26 mouse cellular contexts compared by ENCODE assay signal in the genomic region with DNA sequence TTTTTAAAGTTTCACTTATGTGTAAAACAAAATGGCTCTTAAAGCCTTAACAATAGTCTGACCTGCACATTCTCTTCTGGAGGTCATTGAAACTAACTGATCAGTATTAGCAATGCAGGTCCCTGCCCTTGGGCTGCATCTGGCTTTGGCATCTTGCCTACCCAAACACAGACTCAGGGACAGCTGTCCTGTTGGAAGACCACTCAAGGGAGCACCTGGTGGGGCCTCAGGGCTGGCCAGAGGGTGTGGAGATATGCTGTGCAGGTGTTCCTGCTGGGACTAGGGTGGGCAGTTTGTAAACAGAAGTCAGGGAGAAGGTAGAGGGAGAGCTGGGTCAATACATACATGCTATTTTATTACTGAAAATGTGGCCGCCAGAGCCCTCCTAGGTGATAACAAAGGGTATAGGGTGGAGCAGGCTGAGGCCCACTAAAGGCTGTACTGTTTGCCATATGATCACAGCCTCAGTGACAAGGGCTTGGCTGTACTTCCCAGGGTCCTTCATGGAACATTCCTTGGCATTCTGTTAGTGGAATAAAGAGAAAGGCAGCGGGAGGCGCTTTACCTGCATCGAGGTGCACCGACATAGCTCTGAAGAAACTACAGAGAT. TPM values are rescaled to one million over a fixed set of nuclear protein-coding genes. Genes with fewer than 3 reads are reported as not detected.
DNase-seq lines count a peak whose midpoint lies in the region; ATAC-seq lines count a peak whose summit lies in the region.
"Had no signal": no experiment of that assay in that cellular context is flagged by ENCODE, and none has a peak within 500 bp of the region (broad histone marks: within the 10 kb centered on the region; RNA-seq: fewer than 3 reads in every experiment).

No protein-coding gene starts in this region.

- WGBS in heart, embryonic 10.5 days: 94% methylated on average over 5 of the region's 5 CpGs
- WGBS in liver, embryonic 16.5 days (ENCODE audit: insufficient replicate concordance): 81% methylated on average over 5 of the region's 5 CpGs
- 96% methylated on average over 5 of the region's 5 CpGs for WGBS in midbrain, embryonic 10.5 days
- 86% methylated on average over 5 of the region's 5 CpGs for WGBS in midbrain, embryonic 11.5 days
- WGBS in stomach, embryonic 16.5 days: 57% methylated on average over 5 of the region's 5 CpGs

- H3K27ac ChIP-seq in heart, embryonic 10.5 days: peak overlapping the region; percentile 39; the same call in 1 of the 2 replicates
- H3K27ac ChIP-seq in liver, embryonic 16.5 days (ENCODE audit: low read length): no peak overlapping the region
- H3K27ac ChIP-seq in midbrain, embryonic 10.5 days (replicated peaks): 0 out of 2 replicates have a peak overlapping the region, but pooled peaks have one; percentile 33
- no peak overlapping the region for H3K27ac ChIP-seq in midbrain, embryonic 11.5 days (ENCODE audit: low read depth, low read length)
- H3K27ac ChIP-seq in stomach, embryonic 16.5 days (ENCODE audit: low read length): no peak overlapping the region
- H3K27ac ChIP-seq: embryonic facial prominence, embryonic 13.5 days; forebrain, embryonic 12.5 days; heart, embryonic 13.5 days; layer of hippocampus, adult 2 months; neural tube, embryonic 12.5 days had no signal

- peaks cover 2% of the 10 kb centered on the region; the same call in 1 of the 2 replicates for H3K36me3 ChIP-seq in heart, embryonic 10.5 days
- H3K36me3 ChIP-seq in liver, embryonic 16.5 days (ENCODE audit: control insufficient read depth, insufficient read depth): no peaks in the 10 kb centered on the region
- H3K36me3 ChIP-seq in midbrain, embryonic 10.5 days: peaks cover 13% of the 10 kb centered on the region
- no peaks in the 10 kb centered on the region for H3K36me3 ChIP-seq in midbrain, embryonic 11.5 days (ENCODE audit: control insufficient read depth, insufficient read depth, low read length)
- H3K36me3 ChIP-seq in stomach, embryonic 16.5 days (ENCODE audit: control insufficient read depth, insufficient read depth, low read length): no peaks in the 10 kb centered on the region
- H3K36me3 ChIP-seq: embryonic facial prominence, embryonic 13.5 days; forebrain, embryonic 12.5 days; heart, embryonic 13.5 days; midbrain, embryonic 15.5 days; neural tube, embryonic 12.5 days had no signal

- no peaks in the 10 kb centered on the region for H3K27me3 ChIP-seq in heart, embryonic 10.5 days (ENCODE audit: insufficient read depth, poor library complexity, severe bottlenecking)
- H3K27me3 ChIP-seq in liver, embryonic 16.5 days (ENCODE audit: control insufficient read depth, insufficient read depth, low read depth, low read length): no peaks in the 10 kb centered on the region
- H3K27me3 ChIP-seq in midbrain, embryonic 10.5 days (ENCODE audit: low read depth, poor library complexity, severe bottlenecking): no peaks in the 10 kb centered on the region
- no peaks in the 10 kb centered on the region for H3K27me3 ChIP-seq in midbrain, embryonic 11.5 days (ENCODE audit: control insufficient read depth, insufficient read depth, low read length)
- H3K27me3 ChIP-seq in stomach, embryonic 16.5 days (ENCODE audit: control insufficient read depth, insufficient read depth, low read length): no peaks in the 10 kb centered on the region
- H3K27me3 ChIP-seq: embryonic facial prominence, embryonic 13.5 days; forebrain, embryonic 12.5 days; heart, embryonic 13.5 days; megakaryocyte, embryonic 14.5 days; midbrain, embryonic 15.5 days; neural tube, embryonic 12.5 days had no signal

- no peak overlapping the region for H3K4me2 ChIP-seq in liver, embryonic 16.5 days (ENCODE audit: low read depth, low read length)
- H3K4me2 ChIP-seq in midbrain, embryonic 11.5 days: no peak overlapping the region
- no peak overlapping the region for H3K4me2 ChIP-seq in stomach, embryonic 16.5 days (ENCODE audit: low read depth, low read length)
- H3K4me2 ChIP-seq: embryonic facial prominence, embryonic 13.5 days; forebrain, embryonic 12.5 days; heart, embryonic 13.5 days; midbrain, embryonic 15.5 days; neural tube, embryonic 12.5 days had no signal

- no peak overlapping the region for H3K4me3 ChIP-seq in heart, embryonic 10.5 days
- no peak overlapping the region for H3K4me3 ChIP-seq in liver, embryonic 16.5 days (ENCODE audit: low read depth, low read length)
- H3K4me3 ChIP-seq in midbrain, embryonic 10.5 days: no peak overlapping the region
- no peak overlapping the region for H3K4me3 ChIP-seq in midbrain, embryonic 11.5 days (ENCODE audit: low read depth, low read length)
- no peak overlapping the region for H3K4me3 ChIP-seq in stomach, embryonic 16.5 days (replicated peaks; ENCODE audit: low read length)
- H3K4me3 ChIP-seq: embryonic facial prominence, embryonic 13.5 days; erythroblast, embryonic 14.5 days; forebrain, embryonic 12.5 days; heart, embryonic 13.5 days; layer of hippocampus, adult 2 months; megakaryocyte, embryonic 14.5 days; midbrain, embryonic 15.5 days; neural tube, embryonic 12.5 days had no signal

- no peak for DNase-seq in heart, embryonic 10.5 days (ENCODE audit: low spot score)
- no peak for DNase-seq in heart, adult 18-20 months
- no peak for DNase-seq in liver
- no peak for DNase-seq in midbrain, embryonic 10.5 days (ENCODE audit: low spot score)
- DNase-seq in midbrain, embryonic 11.5 days (ENCODE audit: low spot score, missing footprints): no peak
- no peak for DNase-seq in layer of hippocampus, adult 9-11 months
- DNase-seq: embryo, embryonic 11 days; right cerebral cortex, postnatal 14 days; thymus, postnatal 25 days had no signal

- H3K9me3 ChIP-seq in heart, embryonic 10.5 days: no peaks in the 10 kb centered on the region
- H3K9me3 ChIP-seq in liver, embryonic 16.5 days (replicated peaks; ENCODE audit: control insufficient read depth, low read length): no peaks in the 10 kb centered on the region
- no peaks in the 10 kb centered on the region for H3K9me3 ChIP-seq in midbrain, embryonic 10.5 days (replicated peaks)
- no peaks in the 10 kb centered on the region for H3K9me3 ChIP-seq in midbrain, embryonic 11.5 days (ENCODE audit: control insufficient read depth, low read length)
- H3K9me3 ChIP-seq in stomach, embryonic 16.5 days (replicated peaks; ENCODE audit: control insufficient read depth, low read length): no peaks in the 10 kb centered on the region
- H3K9me3 ChIP-seq: embryonic facial prominence, embryonic 13.5 days; forebrain, embryonic 12.5 days; heart, embryonic 13.5 days; midbrain, embryonic 15.5 days; neural tube, embryonic 12.5 days had no signal

- H3K9ac ChIP-seq in liver, embryonic 16.5 days (ENCODE audit: low read depth, low read length): no peak overlapping the region
- H3K9ac ChIP-seq in midbrain, embryonic 11.5 days (ENCODE audit: low read length): no peak overlapping the region
- H3K9ac ChIP-seq in stomach, embryonic 16.5 days (ENCODE audit: low read length): no peak overlapping the region
- H3K9ac ChIP-seq: embryonic facial prominence, embryonic 13.5 days; forebrain, embryonic 12.5 days; heart, embryonic 13.5 days; midbrain, embryonic 15.5 days; neural tube, embryonic 12.5 days had no signal

- ATAC-seq in liver, embryonic 16.5 days (ENCODE audit: low read depth): peak; percentile 47; the same call in 1 of the 2 replicates
- no peak for ATAC-seq in midbrain, embryonic 11.5 days (ENCODE audit: low FRiP score)
- ATAC-seq in stomach, embryonic 16.5 days (ENCODE audit: insufficient read depth, low FRiP score): peak; percentile 73
- ATAC-seq: midbrain, embryonic 15.5 days had no signal

- 0 out of 2 replicates have a peak, but pooled peaks cover 20% of the 10 kb centered on the region for H3K4me1 ChIP-seq in heart, embryonic 10.5 days
- H3K4me1 ChIP-seq in liver, embryonic 16.5 days (ENCODE audit: control insufficient read depth, low read depth, low read length): no peaks in the 10 kb centered on the region; the same call in none of the 2 replicates
- H3K4me1 ChIP-seq in midbrain, embryonic 10.5 days: no peaks in the 10 kb centered on the region; the same call in 1 of the 2 replicates
- H3K4me1 ChIP-seq in midbrain, embryonic 11.5 days (ENCODE audit: control insufficient read depth, insufficient read depth, low read length): no peaks in the 10 kb centered on the region
- H3K4me1 ChIP-seq in stomach, embryonic 16.5 days (ENCODE audit: control insufficient read depth, insufficient read depth, low read length): 0 out of 2 replicates have a peak, but pooled peaks cover 7% of the 10 kb centered on the region
- H3K4me1 ChIP-seq: embryonic facial prominence, embryonic 13.5 days; forebrain, embryonic 12.5 days; megakaryocyte, embryonic 14.5 days; midbrain, embryonic 15.5 days; neural tube, embryonic 12.5 days had no signal

RNA-seq across cellular contexts. Expression of gene Gm11985, which starts 52.0 kb away (rescaled TPM):
- polyA plus RNA-seq in heart, embryonic 10.5 days (2016; fragmentation: Nextera tagmentation; extraction: Ambion mirVana): 0.21 TPM in 1 of 2 replicates, not detected in the other
- not detected for total RNA-seq in heart, adult 18-20 months (2021)
- not detected in 2 replicates for polyA plus RNA-seq in liver, embryonic 16.5 days (2015; fragmentation: Nextera tagmentation; extraction: Ambion mirVana)
- polyA plus RNA-seq in midbrain, embryonic 10.5 days (2016; fragmentation: Nextera tagmentation; extraction: Ambion mirVana): not detected in 2 replicates
- polyA plus RNA-seq in midbrain, embryonic 11.5 days (2014; fragmentation: Nextera tagmentation; extraction: Ambion mirVana): not detected in 2 replicates
- not detected in 2 replicates for polyA plus RNA-seq in stomach, embryonic 16.5 days (2015; fragmentation: Nextera tagmentation; extraction: Ambion mirVana)
- total RNA-seq: adrenal gland, postnatal 10 days; gastrocnemius, postnatal 25 days; heart, postnatal 14 days; layer of hippocampus, adult 2 months; left cerebral cortex, postnatal 14 days; MEL had no signal
- polyA plus RNA-seq: C2C12; embryonic facial prominence, embryonic 13.5 days; erythroblast, embryonic 14.5 days; forebrain, embryonic 12.5 days; heart, embryonic 13.5 days; hindbrain, embryonic 11.5 days; midbrain, embryonic 15.5 days; neural tube, embryonic 12.5 days had no signal

Comparison
In these comparisons a context has a peak if more than half of its experiments do, and no peak if none do; other contexts are left out.
1. H3K27ac ChIP-seq: peak in heart, embryonic 10.5 days (single experiment) and midbrain, embryonic 10.5 days (single experiment); none in liver, embryonic 16.5 days (single experiment), midbrain, embryonic 11.5 days (single experiment) and stomach, embryonic 16.5 days (single experiment).